Mouse (Mus musculus) limb, embryonic 15.5 days (tissue): ENCODE measurements around the gene Vti1a. TPM values are rescaled to one million over a fixed set of nuclear protein-coding genes. Genes with fewer than 3 reads are reported as not detected.

ENCODE experiments used
- ATAC-seq: fragments of 200-750 bp; cut with Nextera tagmentation; 2 replicates; pipeline ENCODE4 v1.8.0; 2017; ENCODE audit warnings: low read depth, moderate TSS enrichment; ENCODE audit not compliant: insufficient number of reproducible peaks, low FRiP score, low TSS enrichment
- H3K27ac ChIP-seq: fragments of 300-500 bp; sonication (generic); 2 replicates; pipeline ENCODE4 v1.5.1; 2015; ENCODE audit warnings: moderate library complexity, mild to moderate bottlenecking, inconsistent platforms
- H3K27me3 ChIP-seq: fragments of 300-500 bp; sonication (generic); 2 replicates; pipeline ENCODE4 v1.6.1; 2015; ENCODE audit warnings: inconsistent platforms
- H3K36me3 ChIP-seq: fragments of 300-500 bp; sonication (generic); 2 replicates; pipeline ENCODE4 v1.6.1; 2015; ENCODE audit warnings: inconsistent platforms
- H3K4me1 ChIP-seq: fragments of 300-500 bp; sonication (generic); 2 replicates; pipeline ENCODE4 v1.6.1; 2015; ENCODE audit warnings: inconsistent platforms
- H3K4me2 ChIP-seq: fragments of 300-500 bp; sonication (generic); 2 replicates; pipeline ENCODE4 v1.6.1; 2015; ENCODE audit warnings: mild to moderate bottlenecking, inconsistent platforms
- H3K4me3 ChIP-seq: fragments of 300-500 bp; sonication (generic); 2 replicates; pipeline ENCODE4 v1.5.1; 2015; ENCODE audit warnings: mild to moderate bottlenecking, inconsistent platforms
- H3K9ac ChIP-seq: fragments of 300-500 bp; sonication (generic); 2 replicates; pipeline ENCODE4 v1.6.1; 2015; ENCODE audit warnings: inconsistent platforms
- H3K9me3 ChIP-seq: fragments of 300-500 bp; sonication (generic); 2 replicates; pipeline ENCODE4 v1.6.1; 2016; ENCODE audit warnings: inconsistent platforms
- WGBS: fragments of 180-500 bp; shearing (Covaris S2); methylation state at CpG from one replicate; pipeline ENCODE4 v1.1.7; 2015; 5-methylcytosine and 5-hydroxymethylcytosine counted together
- polyA plus RNA-seq: library from polyadenylated mRNA; unstranded; fragments of >200 nt; fragmentation: Nextera tagmentation; extraction: Ambion mirVana; gene quantifications from 2 replicates; pipeline ENCODE4 v1.2.1, GENCODE M21; 2015

Gene Vti1a
- polyA plus RNA-seq, 1 experiment from 2014 or later: 26.4 TPM

GRCm38 (mm10) chr19:55530041-55530440 lies 213.9 kb downstream of the Vti1a start:
- Histone ChIP-seq H3K4me2 (no peak overlapping the region), H3K27me3 (no peaks in the 10 kb centered on the region), H3K4me3 (no peak overlapping the region), H3K27ac (no peak overlapping the region), H3K36me3 (no peaks in the 10 kb centered on the region), H3K4me1 (peaks cover 1% of the 10 kb centered on the region), H3K9ac (no peak overlapping the region), H3K9me3 (no peaks in the 10 kb centered on the region)
- WGBS: 72% methylated on average over 3 of the region's 3 CpGs
- no peak for ATAC-seq

GRCm38 (mm10) chr19:55532681-55533080 lies 216.6 kb downstream of the Vti1a start:
- H3K4me1 ChIP-seq: peaks cover 3% of the 10 kb centered on the region
- H3K27me3 ChIP-seq: no peaks in the 10 kb centered on the region
- no peak overlapping the region for H3K9ac ChIP-seq
- ATAC-seq: no peak
- H3K4me2 ChIP-seq: no peak overlapping the region
- H3K4me3 ChIP-seq: no peak overlapping the region
- no peak overlapping the region for H3K27ac ChIP-seq
- no peaks in the 10 kb centered on the region for H3K36me3 ChIP-seq
- no peaks in the 10 kb centered on the region for H3K9me3 ChIP-seq
- 78% methylated on average over 3 of the region's 3 CpGs for WGBS

- WGBS: 69% methylated on average over 7 of the region's 7 CpGs
- no peaks in the 10 kb centered on the region for H3K9me3 ChIP-seq
- no peak overlapping the region for H3K27ac ChIP-seq
- H3K36me3 ChIP-seq: no peaks in the 10 kb centered on the region
- H3K4me2 ChIP-seq: no peak overlapping the region
- H3K4me1 ChIP-seq: peaks cover 3% of the 10 kb centered on the region
- no peak for ATAC-seq
- H3K9ac ChIP-seq: no peak overlapping the region
- H3K4me3 ChIP-seq: no peak overlapping the region
- H3K27me3 ChIP-seq: no peaks in the 10 kb centered on the region
These were observed 220.3 kb downstream of the Vti1a start for GRCm38 (mm10) chr19:55536273-55536937.

GRCm38 (mm10) chr19:55537691-55538090 lies 221.6 kb downstream of the Vti1a start:
- WGBS: 35% methylated on average over 6 of the region's 6 CpGs

GRCm38 (mm10) chr19:55541641-55542040 lies 225.5 kb downstream of the Vti1a start:
- Histone ChIP-seq H3K4me1 (peaks cover 9% of the 10 kb centered on the region), H3K27ac (no peak overlapping the region), H3K9ac (no peak overlapping the region), H3K4me3 (no peak overlapping the region), H3K36me3 (no peaks in the 10 kb centered on the region), H3K9me3 (no peaks in the 10 kb centered on the region), H3K27me3 (no peaks in the 10 kb centered on the region), H3K4me2 (no peak overlapping the region)
- no peak for ATAC-seq
- WGBS: 80% methylated on average over 5 of the region's 5 CpGs

More at GRCm38 (mm10) chr19:55537691-55538090, 221.6 kb downstream of the Vti1a start:
- H3K27ac ChIP-seq: no peak overlapping the region
- no peaks in the 10 kb centered on the region for H3K9me3 ChIP-seq
- peaks cover 9% of the 10 kb centered on the region for H3K4me1 ChIP-seq
- H3K9ac ChIP-seq: no peak overlapping the region
- H3K27me3 ChIP-seq: no peaks in the 10 kb centered on the region
- no peaks in the 10 kb centered on the region for H3K36me3 ChIP-seq
- no peak for ATAC-seq
- no peak overlapping the region for H3K4me2 ChIP-seq
- H3K4me3 ChIP-seq: no peak overlapping the region

- 60% methylated on average over 6 of the region's 6 CpGs for WGBS
- no peaks in the 10 kb centered on the region for H3K27me3 ChIP-seq
- no peaks in the 10 kb centered on the region for H3K9me3 ChIP-seq
- H3K4me2 ChIP-seq: no peak overlapping the region
- H3K4me3 ChIP-seq: no peak overlapping the region
- no peak overlapping the region for H3K9ac ChIP-seq
- H3K4me1 ChIP-seq: peaks cover 9% of the 10 kb centered on the region
- ATAC-seq: no peak
- peak overlapping the region; percentile 1; the same call in 1 of the 2 replicates for H3K27ac ChIP-seq
- H3K36me3 ChIP-seq: no peaks in the 10 kb centered on the region
These were observed 226.4 kb downstream of the Vti1a start for GRCm38 (mm10) chr19:55542461-55542860.

- Histone ChIP-seq H3K27ac (no peak overlapping the region), H3K4me2 (no peak overlapping the region), H3K27me3 (no peaks in the 10 kb centered on the region), H3K4me1 (peaks cover 6% of the 10 kb centered on the region; the same call in 1 of the 2 replicates), H3K36me3 (no peaks in the 10 kb centered on the region), H3K4me3 (no peak overlapping the region), H3K9ac (no peak overlapping the region), H3K9me3 (no peaks in the 10 kb centered on the region)
- WGBS: 84% methylated on average over 9 of the region's 9 CpGs
- ATAC-seq: no peak
These were observed 227.1 kb downstream of the Vti1a start for GRCm38 (mm10) chr19:55543188-55543587.

GRCm38 (mm10) chr19:55544498-55544897 lies 228.4 kb downstream of the Vti1a start:
- Histone ChIP-seq H3K9ac (no peak overlapping the region), H3K9me3 (no peaks in the 10 kb centered on the region), H3K27me3 (no peaks in the 10 kb centered on the region), H3K36me3 (no peaks in the 10 kb centered on the region), H3K27ac (no peak overlapping the region), H3K4me3 (no peak overlapping the region), H3K4me1 (peaks cover 6% of the 10 kb centered on the region; the same call in 1 of the 2 replicates), H3K4me2 (no peak overlapping the region)
- no peak for ATAC-seq
- 64% methylated on average over 5 of the region's 5 CpGs for WGBS

GRCm38 (mm10) chr19:55545529-55545928 lies 229.4 kb downstream of the Vti1a start:
- H3K4me3 ChIP-seq: no peak overlapping the region
- no peak for ATAC-seq

GRCm38 (mm10) chr19:55546009-55546528 lies 230.0 kb downstream of the Vti1a start:
- ATAC-seq: no peak
- Histone ChIP-seq H3K9me3 (no peaks in the 10 kb centered on the region), H3K4me1 (peaks cover 6% of the 10 kb centered on the region; the same call in 1 of the 2 replicates), H3K4me2 (no peak overlapping the region), H3K27ac (no peak overlapping the region), H3K9ac (no peak overlapping the region), H3K4me3 (no peak overlapping the region), H3K27me3 (peaks cover 5% of the 10 kb centered on the region; the same call in 1 of the 2 replicates), H3K36me3 (no peaks in the 10 kb centered on the region)
- 68% methylated on average over 13 of the region's 13 CpGs for whole genome bisulfite sequencing

More at GRCm38 (mm10) chr19:55545529-55545928, 229.4 kb downstream of the Vti1a start:
- Histone ChIP-seq H3K4me2 (no peak overlapping the region), H3K36me3 (no peaks in the 10 kb centered on the region), H3K27ac (no peak overlapping the region), H3K4me1 (peaks cover 6% of the 10 kb centered on the region; the same call in 1 of the 2 replicates), H3K9me3 (no peaks in the 10 kb centered on the region), H3K27me3 (peaks cover 5% of the 10 kb centered on the region; the same call in 1 of the 2 replicates), H3K9ac (no peak overlapping the region)
- WGBS: 28% methylated on average over 9 of the region's 9 CpGs

- WGBS: 89% methylated on average over 10 of the region's 10 CpGs
- H3K9me3 ChIP-seq: no peaks in the 10 kb centered on the region
- H3K4me2 ChIP-seq: no peak overlapping the region
- no peaks in the 10 kb centered on the region for H3K36me3 ChIP-seq
- H3K27ac ChIP-seq: no peak overlapping the region
- no peak for ATAC-seq
- no peak overlapping the region for H3K4me3 ChIP-seq
- H3K9ac ChIP-seq: no peak overlapping the region
- H3K27me3 ChIP-seq: peaks cover 5% of the 10 kb centered on the region; the same call in 1 of the 2 replicates
- H3K4me1 ChIP-seq: peaks cover 4% of the 10 kb centered on the region
These were observed 232.1 kb downstream of the Vti1a start for GRCm38 (mm10) chr19:55548206-55548605.

- Histone ChIP-seq H3K9ac (no peak overlapping the region), H3K4me2 (no peak overlapping the region), H3K27ac (no peak overlapping the region), H3K4me3 (no peak overlapping the region), H3K27me3 (peaks cover 5% of the 10 kb centered on the region; the same call in 1 of the 2 replicates), H3K4me1 (peaks cover 4% of the 10 kb centered on the region), H3K9me3 (no peaks in the 10 kb centered on the region), H3K36me3 (no peaks in the 10 kb centered on the region)
- WGBS: 64% methylated on average over 10 of the region's 10 CpGs
- ATAC-seq: no peak
These were observed 232.6 kb downstream of the Vti1a start for GRCm38 (mm10) chr19:55548656-55549055.
